Mouse (Mus musculus) E14TG2a.4 (cell line): ENCODE data around the gene Cdh22.
A peak's percentile ranks its signal among the peaks of the same experiment; 100 is the strongest.

Experiments used
- H3K27me3 ChIP-seq: 2 replicates; pipeline ENCODE4 v1.6.1; 2014; ENCODE audit warnings: low read length, control low read depth; ENCODE audit not compliant: insufficient read depth
- H3K36me3 ChIP-seq: 2 replicates; pipeline ENCODE4 v1.6.1; 2014; ENCODE audit warnings: low read length, control low read depth; ENCODE audit not compliant: insufficient read depth
- H3K4me1 ChIP-seq: replicated peaks from 2 replicates; pipeline ENCODE4 v1.6.1; 2014; ENCODE audit warnings: low read depth, low read length, control low read depth
- H3K4me3 ChIP-seq: replicated peaks from 2 replicates; pipeline ENCODE4 v1.5.1; 2014; ENCODE audit warnings: mild to moderate bottlenecking, low read length
- H3K9me3 ChIP-seq: 2 replicates; pipeline ENCODE4 v1.6.1; 2014; ENCODE audit warnings: low read length, control low read depth
- CTCF ChIP-seq: conservative IDR thresholded peaks from 2 replicates; pipeline ENCODE4 v1.5.1; 2014; ENCODE audit warnings: low read length
- NANOG ChIP-seq: IDR thresholded peaks from 2 replicates; pipeline ENCODE4 v1.6.1; 2014; ENCODE audit warnings: borderline replicate concordance, low read length, mixed read lengths
- POU5F1 ChIP-seq: IDR thresholded peaks from 2 replicates; pipeline ENCODE4 v1.6.1; 2014; ENCODE audit warnings: low read length, borderline replicate concordance

The Cdh22 gene

DNA sequence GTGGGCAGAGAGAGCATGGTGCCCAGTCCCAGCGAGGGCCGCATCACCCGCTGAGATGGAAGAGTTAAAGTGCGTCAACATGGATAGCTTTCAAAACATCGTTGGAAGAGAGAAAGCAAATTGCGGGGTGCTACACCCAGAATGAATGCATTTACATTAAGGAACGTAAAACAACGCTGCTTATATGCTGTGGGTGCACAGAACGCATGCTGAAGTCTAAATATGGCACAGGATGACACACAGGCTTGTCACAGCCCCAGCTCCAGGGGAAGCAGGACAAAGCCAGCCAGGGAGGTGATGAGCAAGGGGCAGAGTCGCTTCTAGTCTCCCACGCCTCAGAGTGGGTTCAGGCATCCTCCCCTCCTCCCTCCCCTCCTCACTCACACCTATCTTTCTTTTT is 27.0 kb downstream of the Cdh22 start:
- Histone ChIP-seq H3K9me3 (no peaks in the 10 kb centered on the region), H3K27me3 (peaks cover 71% of the 10 kb centered on the region), H3K4me1 (peaks cover 37% of the 10 kb centered on the region), H3K36me3 (no peaks in the 10 kb centered on the region), H3K4me3 (no peak overlapping the region)
- no peak for TF ChIP-seq NANOG
- no peak for TF ChIP-seq CTCF
- no peak for TF ChIP-seq POU5F1

DNA sequence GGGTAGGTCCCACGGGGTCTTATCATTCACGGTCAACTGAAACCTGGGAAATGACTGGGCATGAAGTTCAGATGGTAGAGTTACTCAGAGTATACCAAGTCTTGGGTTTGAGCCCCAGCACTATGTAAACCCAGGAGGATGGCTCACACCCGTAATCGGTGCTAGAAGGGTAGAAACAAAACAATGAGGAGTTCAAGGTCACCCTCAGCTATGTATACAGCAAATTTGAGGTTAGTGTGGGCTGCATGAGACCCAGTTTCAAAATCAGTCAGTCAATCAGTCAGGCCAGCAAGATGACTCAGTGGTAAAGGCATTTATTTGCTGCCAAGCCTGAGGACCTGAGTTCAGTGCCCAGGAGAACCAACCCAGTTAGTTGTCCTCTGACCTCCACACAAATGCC is 27.6 kb downstream of the Cdh22 start:
- H3K27me3 ChIP-seq, result peaks cover 70% of the 10 kb centered on the region
- H3K36me3 ChIP-seq, result no peaks in the 10 kb centered on the region
- H3K4me1 ChIP-seq, result peaks cover 36% of the 10 kb centered on the region
- H3K4me3 ChIP-seq, result no peak overlapping the region
- no peaks in the 10 kb centered on the region for H3K9me3 ChIP-seq
- TF ChIP-seq NANOG (no peak), CTCF (no peak), POU5F1 (no peak)

DNA sequence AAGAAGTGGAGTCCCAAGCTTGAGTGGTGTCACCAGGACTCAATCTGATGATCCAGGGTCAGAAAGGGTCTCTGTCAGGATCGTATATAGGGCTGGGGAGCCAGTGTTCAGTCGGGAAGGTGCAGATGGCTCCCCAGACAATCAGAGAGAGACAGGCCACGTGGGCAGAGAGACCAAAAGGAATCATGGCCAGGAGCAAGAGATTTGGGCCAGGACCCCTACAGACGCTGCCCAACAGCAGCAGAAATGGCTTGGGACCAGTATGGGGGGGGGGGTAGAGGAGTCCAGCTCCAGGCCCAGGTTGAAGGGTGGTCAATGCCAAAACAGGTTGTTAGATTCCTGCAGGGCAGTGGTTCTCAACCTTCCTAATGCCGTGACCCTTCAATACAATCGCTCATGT is 29.2 kb downstream of the Cdh22 start:
- Histone ChIP-seq H3K4me1 (peaks cover 31% of the 10 kb centered on the region), H3K4me3 (no peak overlapping the region), H3K27me3 (peaks cover 78% of the 10 kb centered on the region), H3K9me3 (no peaks in the 10 kb centered on the region), H3K36me3 (no peaks in the 10 kb centered on the region)
- TF ChIP-seq POU5F1 (no peak), NANOG (no peak), CTCF (no peak)

- Histone ChIP-seq H3K9me3 (no peaks in the 10 kb centered on the region), H3K27me3 (peaks cover 79% of the 10 kb centered on the region), H3K36me3 (no peaks in the 10 kb centered on the region), H3K4me3 (no peak overlapping the region), H3K4me1 (peaks cover 27% of the 10 kb centered on the region)
- TF ChIP-seq POU5F1 (no peak), CTCF (no peak), NANOG (no peak)
These were observed 29.7 kb downstream of the Cdh22 start for GRCm38 (mm10) chr2:165204931-165205330.

- TF ChIP-seq POU5F1, result no peak
- TF ChIP-seq NANOG, result no peak
- TF ChIP-seq CTCF, result no peak
- peaks cover 85% of the 10 kb centered on the region for H3K27me3 ChIP-seq
- H3K36me3 ChIP-seq, result no peaks in the 10 kb centered on the region
- H3K4me3 ChIP-seq, result peak overlapping the region; percentile 58
- peaks cover 6% of the 10 kb centered on the region; the same call in 1 of the 2 replicates for H3K9me3 ChIP-seq
- H3K4me1 ChIP-seq, result peaks cover 23% of the 10 kb centered on the region
These were observed 32.6 kb downstream of the Cdh22 start for GRCm38 (mm10) chr2:165201761-165202751.

- TF ChIP-seq NANOG (no peak), POU5F1 (no peak), CTCF (no peak)
- Histone ChIP-seq H3K4me1 (peaks cover 25% of the 10 kb centered on the region), H3K9me3 (peaks cover 6% of the 10 kb centered on the region; the same call in 1 of the 2 replicates), H3K4me3 (no peak overlapping the region), H3K36me3 (no peaks in the 10 kb centered on the region), H3K27me3 (peaks cover 97% of the 10 kb centered on the region)
These were observed 37.1 kb downstream of the Cdh22 start for GRCm38 (mm10) chr2:165197546-165197945.

DNA sequence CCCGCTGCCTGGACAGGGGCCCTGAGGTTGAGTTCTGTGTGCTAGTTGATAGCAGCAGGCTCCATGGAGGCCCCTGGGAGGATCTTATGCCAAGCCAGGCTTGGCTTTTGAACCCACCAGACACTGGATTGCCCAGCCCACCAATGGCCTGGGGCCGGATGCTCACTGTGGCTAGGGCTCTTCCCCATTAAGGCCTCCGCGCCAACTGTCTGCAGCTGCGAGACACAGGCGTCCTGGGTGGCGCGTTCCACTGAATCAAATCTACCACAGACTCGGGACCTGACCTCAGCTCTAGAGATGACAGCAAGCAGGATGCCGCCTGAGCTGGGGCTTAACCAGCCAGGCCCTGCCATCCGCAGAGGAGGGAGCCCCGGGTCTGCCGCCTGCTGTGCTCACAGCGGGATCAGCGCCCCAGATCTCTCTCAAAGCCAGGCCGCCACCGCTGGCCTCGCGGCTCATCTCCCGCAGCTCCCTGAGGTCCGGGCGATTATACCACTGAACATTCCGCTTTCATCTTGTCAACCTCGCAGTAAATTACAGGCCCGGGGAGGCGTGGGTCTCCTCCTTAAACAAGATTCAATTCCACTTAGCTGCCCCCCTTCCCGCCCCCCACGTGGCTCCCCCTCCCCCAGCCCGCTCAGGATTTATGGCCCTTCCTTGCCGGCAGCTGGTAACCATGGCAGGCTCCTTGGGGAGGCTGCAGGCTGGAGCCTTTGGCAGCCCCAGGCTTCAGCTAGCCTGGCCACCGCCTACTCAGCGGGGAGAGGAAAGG is 39.1 kb downstream of the Cdh22 start:
- H3K4me1 ChIP-seq, result peaks cover 11% of the 10 kb centered on the region
- peaks cover 85% of the 10 kb centered on the region for H3K27me3 ChIP-seq
- H3K36me3 ChIP-seq, result no peaks in the 10 kb centered on the region
- peaks cover 6% of the 10 kb centered on the region; the same call in 1 of the 2 replicates for H3K9me3 ChIP-seq
- TF ChIP-seq POU5F1 (no peak), CTCF (no peak), NANOG (no peak)
- H3K4me3 ChIP-seq, result peak overlapping the region; percentile 69

DNA sequence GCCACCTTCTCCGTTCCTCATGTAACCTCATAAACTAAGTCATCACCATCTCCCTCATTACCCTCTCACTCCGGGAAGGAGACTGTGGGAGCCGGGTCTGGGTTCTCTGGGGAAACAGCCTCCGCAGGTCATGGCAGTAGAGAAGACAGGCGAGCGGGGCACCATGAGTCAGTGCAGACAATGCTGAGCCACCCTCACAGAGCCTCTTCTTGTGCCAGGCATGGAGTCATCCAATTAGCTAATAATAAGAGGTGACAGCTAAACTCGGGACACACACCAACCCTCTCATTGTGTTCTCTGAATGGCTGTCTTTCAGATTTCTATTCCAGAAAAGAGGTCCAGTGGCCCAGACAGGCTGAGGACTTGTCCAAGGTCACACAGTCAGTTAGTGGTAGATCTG is 43.2 kb downstream of the Cdh22 start:
- H3K4me1 ChIP-seq, result peaks cover 11% of the 10 kb centered on the region

More for the DNA sequence above, 43.2 kb downstream of the Cdh22 start:
- Histone ChIP-seq H3K36me3 (no peaks in the 10 kb centered on the region), H3K9me3 (no peaks in the 10 kb centered on the region), H3K4me3 (no peak overlapping the region), H3K27me3 (peaks cover 66% of the 10 kb centered on the region)
- TF ChIP-seq POU5F1, result no peak
- no peak for TF ChIP-seq CTCF
- TF ChIP-seq NANOG, result no peak
